Mouse (Mus musculus): ENCODE results near the gene Tatdn3. TPM values are rescaled to one million over a fixed set of nuclear protein-coding genes. Genes with fewer than 3 reads are reported as not detected.

Tatdn3 gene
- polyA plus RNA-seq, 1 experiment, result 0.84 TPM

GRCm38 (mm10) chr1:191023140-191023539 lies 39.6 kb downstream of the Tatdn3 start:
- TF ChIP-seq GATA1 (IDR thresholded peaks at IDR 0.05; ENCODE audit: low read length), result no peak

GRCm38 (mm10) chr1:191021016-191021415 lies 41.7 kb downstream of the Tatdn3 start:
- no peak for TF ChIP-seq GATA1 (IDR thresholded peaks at IDR 0.05; ENCODE audit: low read length)

- TF ChIP-seq GATA1 (IDR thresholded peaks at IDR 0.05; ENCODE audit: low read length), result no peak
Observed at GRCm38 (mm10) chr1:191020217-191020924, 42.4 kb downstream of the Tatdn3 start.

- TF ChIP-seq GATA1 (IDR thresholded peaks at IDR 0.05; ENCODE audit: low read length), result no peak
Observed at GRCm38 (mm10) chr1:191019803-191020202, 42.9 kb downstream of the Tatdn3 start.

- TF ChIP-seq GATA1 (IDR thresholded peaks at IDR 0.05; ENCODE audit: low read length), result no peak
Observed at GRCm38 (mm10) chr1:191014271-191014670, 48.5 kb downstream of the Tatdn3 start.

GRCm38 (mm10) chr1:191008707-191009106 lies 54.0 kb downstream of the Tatdn3 start:
- no peak for TF ChIP-seq GATA1 (IDR thresholded peaks at IDR 0.05; ENCODE audit: low read length)

- no peak for TF ChIP-seq GATA1 (IDR thresholded peaks at IDR 0.05; ENCODE audit: low read length)
Observed at GRCm38 (mm10) chr1:191002201-191002600, 60.5 kb downstream of the Tatdn3 start.

GRCm38 (mm10) chr1:191000686-191001085 lies 62.0 kb downstream of the Tatdn3 start:
- no peak for TF ChIP-seq GATA1 (IDR thresholded peaks at IDR 0.05; ENCODE audit: low read length)

GRCm38 (mm10) chr1:190998027-190998426 lies 64.7 kb downstream of the Tatdn3 start:
- no peak for TF ChIP-seq GATA1 (IDR thresholded peaks at IDR 0.05; ENCODE audit: low read length)

- no peak for TF ChIP-seq GATA1 (IDR thresholded peaks at IDR 0.05; ENCODE audit: low read length)
Observed at GRCm38 (mm10) chr1:190996346-190996877, 66.3 kb downstream of the Tatdn3 start.

Other genes with a start within 250 kb of the Tatdn3 start
- 25.3 and 36.2 TPM in 2 replicates for gene Rps6kc1, start 151.2 kb downstream of the Tatdn3 start, polyA plus RNA-seq (2012)
- gene Angel2, start 137.8 kb downstream of the Tatdn3 start, polyA plus RNA-seq (2012), result 13.9 and 20.0 TPM in 2 replicates
- gene Vash2, start 83.6 kb downstream of the Tatdn3 start, polyA plus RNA-seq (2012), result not detected in 2 replicates
- gene Flvcr1, start 36.8 kb downstream of the Tatdn3 start, polyA plus RNA-seq (2012), result 16.7 and 23.0 TPM in 2 replicates
- not detected in 2 replicates for gene Spata45, start 26.3 kb downstream of the Tatdn3 start, polyA plus RNA-seq (2012)
- 22.5 and 29.4 TPM in 2 replicates for gene Nsl1, start 80 bp upstream of the Tatdn3 start, polyA plus RNA-seq (2012)
- 0.15 and 0.26 TPM in 2 replicates for gene Batf3, start 34.9 kb upstream of the Tatdn3 start, polyA plus RNA-seq (2012)
- gene Fam71a, start 101.9 kb upstream of the Tatdn3 start, polyA plus RNA-seq (2012), result not detected in 2 replicates
- 0.03 TPM in 1 of 2 replicates, not detected in the other for gene Atf3, start 155.1 kb upstream of the Tatdn3 start, polyA plus RNA-seq (2012)

All from G1E-ER4 (cell line).